Mouse (Mus musculus) cerebellum, adult 2 months (tissue): ENCODE data around the gene Atp1a1.

ENCODE experiments used
- CTCF ChIP-seq: fragments of 200-500 bp; IDR thresholded peaks from 2 replicates; pipeline ENCODE4 v1.5.1; 2011; ENCODE audit warnings: low read depth, mild to moderate bottlenecking, control low read depth, low read length, moderate library complexity, borderline replicate concordance; ENCODE audit not compliant: insufficient read depth
- POLR2A ChIP-seq: fragments of 200-500 bp; IDR thresholded peaks from 2 replicates; pipeline ENCODE4 v1.6.1; 2011; ENCODE audit warnings: low read length, control low read depth, borderline replicate concordance; ENCODE audit not compliant: insufficient read depth

DNA sequence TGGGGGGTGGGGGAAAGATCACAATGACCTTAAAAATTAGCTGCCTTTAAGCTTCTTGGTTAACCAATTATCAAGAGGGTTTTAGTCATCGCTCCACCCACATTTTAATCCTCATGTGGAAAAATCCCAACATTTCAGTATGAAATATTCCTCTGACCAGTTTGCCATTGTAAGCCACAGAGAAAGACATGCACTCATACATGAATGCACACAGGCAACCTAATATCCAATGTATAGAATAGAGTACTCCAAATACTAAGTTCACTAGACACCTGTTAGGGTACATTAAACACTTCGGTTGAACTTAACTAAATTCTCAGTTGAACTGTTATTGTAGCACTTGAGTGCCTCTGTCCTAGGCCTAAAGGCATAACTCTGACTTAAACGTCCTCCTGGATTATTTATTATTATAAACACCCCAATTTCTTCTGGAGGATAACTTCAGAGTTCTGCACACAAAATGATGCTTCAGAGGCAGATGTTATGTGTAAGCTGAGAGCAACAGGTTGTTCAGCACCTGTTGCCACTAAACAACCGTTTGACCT is 1.9 kb downstream of the Atp1a1 start:
- no peak for TF ChIP-seq CTCF
- no peak for TF ChIP-seq POLR2A
